Mouse (Mus musculus): ENCODE results near the gene Nos1ap. TPM values are rescaled to one million over a fixed set of nuclear protein-coding genes. Genes with fewer than 3 reads are reported as not detected.

Gene Nos1ap
- polyA plus RNA-seq, 1 experiment from 2014 or later = 26.9 TPM

DNA sequence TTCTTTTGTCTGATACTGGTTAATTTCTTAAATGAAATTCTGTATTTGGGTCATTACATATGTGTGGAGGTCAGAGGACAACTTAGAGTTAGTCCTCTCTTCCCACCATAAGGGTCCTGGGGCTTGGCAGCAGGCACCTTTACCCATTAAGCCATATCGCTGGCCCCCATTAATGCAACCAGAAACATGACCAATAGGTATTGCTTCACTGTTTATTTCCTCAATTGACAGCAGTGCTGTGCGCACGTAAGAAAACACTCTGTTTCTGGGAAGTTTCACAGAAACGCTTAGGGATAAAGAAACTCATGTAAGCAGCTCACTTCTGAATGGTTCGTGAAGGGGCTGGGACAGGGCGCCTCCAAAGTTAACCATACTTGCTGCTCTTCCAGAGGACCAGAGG is 44.4 kb downstream of the Nos1ap start:
- H3K36me3 ChIP-seq (ENCODE audit: control insufficient read depth, insufficient read depth) = no peaks in the 10 kb centered on the region
- H3K4me1 ChIP-seq (replicated peaks; ENCODE audit: control insufficient read depth, insufficient read depth, low read length) = peaks cover 9% of the 10 kb centered on the region; the same call in 1 of the 2 replicates
- H3K4me3 ChIP-seq (replicated peaks; ENCODE audit: low read length) = no peak overlapping the region
- no peak overlapping the region for H3K4me2 ChIP-seq (ENCODE audit: low read length)
- no peak overlapping the region for H3K27ac ChIP-seq (ENCODE audit: low read length)
- H3K27me3 ChIP-seq (replicated peaks; ENCODE audit: control insufficient read depth, insufficient read depth, low read length) = no peaks in the 10 kb centered on the region
- 91% methylated on average over 6 of the region's 6 CpGs for WGBS
- no peaks in the 10 kb centered on the region for H3K9me3 ChIP-seq (ENCODE audit: control insufficient read depth, low read length)
- no peak overlapping the region for H3K9ac ChIP-seq (replicated peaks; ENCODE audit: low read depth, low read length)
- ATAC-seq = no peak

GRCm38 (mm10) chr1:170539507-170539906 is 50.2 kb downstream of the Nos1ap start:
- no peak overlapping the region for H3K27ac ChIP-seq (ENCODE audit: low read length)
- no peak for ATAC-seq
- no peak overlapping the region for H3K4me3 ChIP-seq (replicated peaks; ENCODE audit: low read length)
- no peaks in the 10 kb centered on the region for H3K27me3 ChIP-seq (replicated peaks; ENCODE audit: control insufficient read depth, insufficient read depth, low read length)
- no peaks in the 10 kb centered on the region for H3K36me3 ChIP-seq (ENCODE audit: control insufficient read depth, insufficient read depth)
- WGBS = 89% methylated on average over 3 of the region's 3 CpGs
- peaks cover 2% of the 10 kb centered on the region for H3K4me1 ChIP-seq (replicated peaks; ENCODE audit: control insufficient read depth, insufficient read depth, low read length)
- H3K9ac ChIP-seq (replicated peaks; ENCODE audit: low read depth, low read length) = no peak overlapping the region
- no peaks in the 10 kb centered on the region for H3K9me3 ChIP-seq (ENCODE audit: control insufficient read depth, low read length)
- no peak overlapping the region for H3K4me2 ChIP-seq (ENCODE audit: low read length)

DNA sequence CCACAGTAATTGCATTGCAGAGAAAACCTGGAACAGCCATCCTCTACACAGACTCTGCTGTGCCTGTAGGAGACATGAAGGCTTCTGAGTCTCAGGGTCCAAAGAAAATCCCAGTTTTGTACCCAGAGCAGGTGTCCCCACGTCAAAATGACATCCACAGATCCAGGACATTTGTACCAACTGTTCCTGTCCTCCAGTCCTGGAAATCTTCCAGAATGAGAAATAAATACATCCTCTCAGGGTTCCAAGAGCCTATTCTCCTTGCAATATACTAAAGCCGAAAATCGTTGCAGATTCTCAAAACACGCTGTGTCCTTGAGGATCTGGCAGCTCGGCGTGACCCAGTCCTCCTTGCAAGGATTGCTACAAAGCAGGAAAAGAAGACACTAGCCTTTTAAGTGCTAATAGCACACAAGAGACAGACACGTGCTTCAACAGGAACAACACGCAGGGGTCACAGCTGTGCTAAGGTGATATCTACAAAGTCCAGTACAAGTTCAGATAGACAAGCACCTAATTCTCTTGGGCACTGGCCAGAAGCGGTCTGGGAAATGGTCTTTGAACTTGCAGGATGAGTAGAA is 51.1 kb downstream of the Nos1ap start:
- no peaks in the 10 kb centered on the region for H3K27me3 ChIP-seq (replicated peaks; ENCODE audit: control insufficient read depth, insufficient read depth, low read length)
- 70% methylated on average over 9 of the region's 9 CpGs for WGBS
- H3K27ac ChIP-seq (ENCODE audit: low read length) = no peak overlapping the region

GRCm38 (mm10) chr1:170536344-170536743 is 53.3 kb downstream of the Nos1ap start:
- Histone ChIP-seq H3K4me3 (replicated peaks; ENCODE audit: low read length) (no peak overlapping the region), H3K36me3 (ENCODE audit: control insufficient read depth, insufficient read depth) (no peaks in the 10 kb centered on the region), H3K27ac (ENCODE audit: low read length) (no peak overlapping the region), H3K9ac (replicated peaks; ENCODE audit: low read depth, low read length) (no peak overlapping the region), H3K4me1 (replicated peaks; ENCODE audit: control insufficient read depth, insufficient read depth, low read length) (peaks cover 2% of the 10 kb centered on the region), H3K27me3 (replicated peaks; ENCODE audit: control insufficient read depth, insufficient read depth, low read length) (no peaks in the 10 kb centered on the region), H3K9me3 (ENCODE audit: control insufficient read depth, low read length) (no peaks in the 10 kb centered on the region), H3K4me2 (ENCODE audit: low read length) (no peak overlapping the region)
- ATAC-seq = no peak
- WGBS = 96% methylated on average over 3 of the region's 3 CpGs

More for the DNA sequence above, 51.1 kb downstream of the Nos1ap start:
- Histone ChIP-seq H3K4me2 (ENCODE audit: low read length) (no peak overlapping the region), H3K9ac (replicated peaks; ENCODE audit: low read depth, low read length) (no peak overlapping the region), H3K4me1 (replicated peaks; ENCODE audit: control insufficient read depth, insufficient read depth, low read length) (peaks cover 2% of the 10 kb centered on the region), H3K4me3 (replicated peaks; ENCODE audit: low read length) (no peak overlapping the region), H3K9me3 (ENCODE audit: control insufficient read depth, low read length) (no peaks in the 10 kb centered on the region), H3K36me3 (ENCODE audit: control insufficient read depth, insufficient read depth) (no peaks in the 10 kb centered on the region)
- ATAC-seq = no peak

DNA sequence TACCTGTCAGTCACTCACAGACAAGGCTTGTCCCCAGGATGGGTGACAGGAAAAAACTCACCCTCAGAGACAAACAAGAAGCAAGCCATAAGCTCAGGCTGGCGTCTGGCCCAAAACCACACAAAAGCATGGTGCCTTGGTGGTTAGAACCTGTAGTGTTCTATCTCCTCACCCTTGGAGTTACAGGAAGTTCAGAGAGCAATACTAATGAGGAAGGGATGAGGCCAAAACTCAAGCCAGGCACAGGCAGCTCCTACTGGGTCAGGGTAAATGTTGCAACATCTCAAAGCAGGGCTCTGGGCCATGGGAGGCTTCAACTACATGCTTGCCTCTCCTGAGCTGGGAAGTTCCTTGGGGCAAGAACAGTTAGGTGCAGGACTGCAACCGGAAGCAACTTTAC is 54.4 kb downstream of the Nos1ap start:
- Histone ChIP-seq H3K4me3 (replicated peaks; ENCODE audit: low read length) (no peak overlapping the region), H3K36me3 (ENCODE audit: control insufficient read depth, insufficient read depth) (no peaks in the 10 kb centered on the region), H3K9me3 (ENCODE audit: control insufficient read depth, low read length) (no peaks in the 10 kb centered on the region)

GRCm38 (mm10) chr1:170531286-170531685 is 58.4 kb downstream of the Nos1ap start:
- H3K27ac ChIP-seq (ENCODE audit: low read length) = no peak overlapping the region
- ATAC-seq = no peak
- 84% methylated on average over 2 of the region's 2 CpGs for WGBS

More for the DNA sequence above, 54.4 kb downstream of the Nos1ap start:
- Histone ChIP-seq H3K27me3 (replicated peaks; ENCODE audit: control insufficient read depth, insufficient read depth, low read length) (no peaks in the 10 kb centered on the region), H3K4me1 (replicated peaks; ENCODE audit: control insufficient read depth, insufficient read depth, low read length) (peaks cover 2% of the 10 kb centered on the region), H3K4me2 (ENCODE audit: low read length) (no peak overlapping the region), H3K9ac (replicated peaks; ENCODE audit: low read depth, low read length) (no peak overlapping the region), H3K27ac (ENCODE audit: low read length) (no peak overlapping the region)
- no peak for ATAC-seq
- WGBS = 70% methylated on average over 2 of the region's 2 CpGs

GRCm38 (mm10) chr1:170530456-170530855 is 59.2 kb downstream of the Nos1ap start:
- 78% methylated on average over 4 of the region's 4 CpGs for WGBS
- Histone ChIP-seq H3K27me3 (replicated peaks; ENCODE audit: control insufficient read depth, insufficient read depth, low read length) (no peaks in the 10 kb centered on the region), H3K4me2 (ENCODE audit: low read length) (no peak overlapping the region), H3K4me1 (replicated peaks; ENCODE audit: control insufficient read depth, insufficient read depth, low read length) (no peaks in the 10 kb centered on the region), H3K27ac (ENCODE audit: low read length) (no peak overlapping the region), H3K4me3 (replicated peaks; ENCODE audit: low read length) (no peak overlapping the region), H3K36me3 (ENCODE audit: control insufficient read depth, insufficient read depth) (no peaks in the 10 kb centered on the region), H3K9me3 (ENCODE audit: control insufficient read depth, low read length) (no peaks in the 10 kb centered on the region), H3K9ac (replicated peaks; ENCODE audit: low read depth, low read length) (no peak overlapping the region)
- no peak for ATAC-seq

More at GRCm38 (mm10) chr1:170531286-170531685, 58.4 kb downstream of the Nos1ap start:
- no peak overlapping the region for H3K4me2 ChIP-seq (ENCODE audit: low read length)
- H3K9me3 ChIP-seq (ENCODE audit: control insufficient read depth, low read length) = no peaks in the 10 kb centered on the region
- no peak overlapping the region for H3K9ac ChIP-seq (replicated peaks; ENCODE audit: low read depth, low read length)
- no peaks in the 10 kb centered on the region for H3K4me1 ChIP-seq (replicated peaks; ENCODE audit: control insufficient read depth, insufficient read depth, low read length)
- no peaks in the 10 kb centered on the region for H3K27me3 ChIP-seq (replicated peaks; ENCODE audit: control insufficient read depth, insufficient read depth, low read length)
- no peak overlapping the region for H3K4me3 ChIP-seq (replicated peaks; ENCODE audit: low read length)
- H3K36me3 ChIP-seq (ENCODE audit: control insufficient read depth, insufficient read depth) = no peaks in the 10 kb centered on the region

DNA sequence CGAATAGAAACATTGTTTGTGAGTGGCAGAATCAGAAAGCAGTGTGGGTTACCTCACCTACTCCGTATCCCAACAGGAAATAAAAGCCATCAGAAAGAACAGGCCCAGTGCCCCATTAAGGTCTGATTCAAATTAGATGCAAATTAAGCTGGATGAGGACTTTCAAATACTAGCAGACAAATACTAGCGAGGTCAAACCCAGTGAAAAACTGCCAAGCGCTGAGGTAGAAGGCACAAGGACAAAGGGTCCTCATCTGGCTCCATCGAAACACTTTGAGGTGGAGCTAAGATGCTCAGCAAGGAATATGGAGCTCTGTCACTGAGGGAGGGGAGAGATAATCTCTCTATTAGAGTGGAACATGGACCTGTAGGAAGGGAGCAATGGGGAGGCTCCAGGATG is 66.8 kb downstream of the Nos1ap start:
- Histone ChIP-seq H3K36me3 (ENCODE audit: control insufficient read depth, insufficient read depth) (no peaks in the 10 kb centered on the region), H3K4me3 (replicated peaks; ENCODE audit: low read length) (no peak overlapping the region), H3K27me3 (replicated peaks; ENCODE audit: control insufficient read depth, insufficient read depth, low read length) (no peaks in the 10 kb centered on the region), H3K9me3 (ENCODE audit: control insufficient read depth, low read length) (peaks cover 2% of the 10 kb centered on the region; the same call in 1 of the 2 replicates), H3K4me1 (replicated peaks; ENCODE audit: control insufficient read depth, insufficient read depth, low read length) (peaks cover 19% of the 10 kb centered on the region), H3K27ac (ENCODE audit: low read length) (no peak overlapping the region), H3K4me2 (ENCODE audit: low read length) (no peak overlapping the region), H3K9ac (replicated peaks; ENCODE audit: low read depth, low read length) (no peak overlapping the region)
- ATAC-seq = peak; percentile 39; the same call in 1 of the 2 replicates
- WGBS = 8% methylated on average over 5 of the region's 5 CpGs

GRCm38 (mm10) chr1:170521520-170522205 is 68.0 kb downstream of the Nos1ap start:
- Histone ChIP-seq H3K9ac (replicated peaks; ENCODE audit: low read depth, low read length) (no peak overlapping the region), H3K4me3 (replicated peaks; ENCODE audit: low read length) (no peak overlapping the region), H3K4me1 (replicated peaks; ENCODE audit: control insufficient read depth, insufficient read depth, low read length) (peaks cover 19% of the 10 kb centered on the region), H3K27me3 (replicated peaks; ENCODE audit: control insufficient read depth, insufficient read depth, low read length) (no peaks in the 10 kb centered on the region), H3K9me3 (ENCODE audit: control insufficient read depth, low read length) (peaks cover 2% of the 10 kb centered on the region; the same call in 1 of the 2 replicates), H3K36me3 (ENCODE audit: control insufficient read depth, insufficient read depth) (no peaks in the 10 kb centered on the region), H3K27ac (ENCODE audit: low read length) (no peak overlapping the region), H3K4me2 (ENCODE audit: low read length) (no peak overlapping the region)
- peak; percentile 37 for ATAC-seq
- WGBS = 45% methylated on average over 6 of the region's 6 CpGs

Data from forebrain, embryonic 16.5 days (tissue).